Mouse (Mus musculus): ENCODE data around the gene Epb41l4b.

Gene Epb41l4b

GRCm38 (mm10) chr4:57113472-57114216 is 29.6 kb downstream of the Epb41l4b start:
- DNase-seq (ENCODE audit: low read depth): no peak

- no peak for DNase-seq (ENCODE audit: low read depth)
Observed at GRCm38 (mm10) chr4:57111992-57112540, 31.2 kb downstream of the Epb41l4b start.

GRCm38 (mm10) chr4:57111411-57111810 is 31.8 kb downstream of the Epb41l4b start:
- DNase-seq (ENCODE audit: low read depth): no peak

DNA sequence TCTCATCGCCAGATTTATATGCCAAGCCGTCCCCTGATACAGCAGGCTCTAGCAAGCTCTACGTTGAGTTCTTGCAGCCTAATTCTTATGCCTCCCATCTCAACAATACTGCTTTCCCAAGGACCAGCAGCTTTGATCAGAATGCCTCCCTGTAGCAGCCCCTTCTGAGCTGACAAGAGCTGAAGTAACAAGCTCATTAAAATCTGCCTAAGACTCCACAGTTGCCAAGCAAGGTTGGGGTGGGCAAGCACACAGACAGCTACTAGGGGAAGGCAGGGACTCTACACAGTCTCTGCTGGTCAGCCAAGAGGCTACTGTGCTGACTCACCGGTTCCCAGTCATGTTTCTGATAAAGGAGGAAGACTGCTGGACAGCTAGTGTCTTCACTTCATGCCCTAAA is 33.7 kb downstream of the Epb41l4b start:
- no peak for DNase-seq (ENCODE audit: low read depth)

DNA sequence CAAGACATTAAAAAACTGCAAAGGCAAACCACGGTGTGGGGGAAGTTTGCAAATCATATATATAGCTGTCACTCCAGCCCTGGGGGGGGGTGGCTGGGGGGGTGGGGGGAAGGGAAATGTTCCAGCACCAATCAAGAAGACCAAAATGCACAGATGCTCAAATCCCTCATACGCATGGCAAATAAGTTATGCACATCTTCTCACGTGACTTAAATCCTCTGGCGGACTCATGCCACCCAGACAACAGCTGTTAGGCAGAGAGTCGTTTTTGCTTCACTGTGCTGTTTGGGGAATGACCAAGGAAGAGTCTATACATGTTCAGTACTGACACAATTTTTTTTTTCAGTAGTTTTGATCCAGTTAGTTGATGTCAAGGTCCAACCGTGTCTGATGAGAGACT is 37.9 kb downstream of the Epb41l4b start:
- no peak for DNase-seq (ENCODE audit: low read depth)

- DNase-seq (ENCODE audit: low read depth): peak; percentile 52
Observed at GRCm38 (mm10) chr4:57103830-57104229, 39.4 kb downstream of the Epb41l4b start.

- no peak for DNase-seq (ENCODE audit: low read depth)
Observed at GRCm38 (mm10) chr4:57101095-57101494, 42.1 kb downstream of the Epb41l4b start.

DNA sequence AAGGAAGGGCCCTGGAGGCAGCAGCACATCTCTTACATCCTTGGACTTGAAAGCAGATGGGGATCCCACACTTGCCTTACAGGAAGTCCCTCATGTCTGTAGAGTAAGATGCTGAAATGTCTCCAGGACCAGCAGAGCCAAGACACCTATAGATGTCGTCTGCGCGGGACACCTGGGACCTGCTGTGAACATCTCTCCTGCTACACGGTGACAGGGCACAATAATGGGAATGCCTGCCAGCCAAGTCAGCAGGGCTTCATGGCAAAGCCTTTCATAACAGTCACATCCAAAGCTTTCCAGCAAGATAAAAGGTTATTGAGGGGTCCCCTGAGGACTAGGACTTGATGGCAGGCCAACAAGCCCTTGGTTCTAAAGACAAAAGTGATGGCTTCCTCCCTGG is 45.8 kb downstream of the Epb41l4b start:
- DNase-seq (ENCODE audit: low read depth): no peak

- DNase-seq (ENCODE audit: low read depth): no peak
Observed at GRCm38 (mm10) chr4:57095569-57095968, 47.7 kb downstream of the Epb41l4b start.

- no peak for DNase-seq (ENCODE audit: low read depth)
Observed at GRCm38 (mm10) chr4:57091363-57091762, 51.9 kb downstream of the Epb41l4b start.

DNA sequence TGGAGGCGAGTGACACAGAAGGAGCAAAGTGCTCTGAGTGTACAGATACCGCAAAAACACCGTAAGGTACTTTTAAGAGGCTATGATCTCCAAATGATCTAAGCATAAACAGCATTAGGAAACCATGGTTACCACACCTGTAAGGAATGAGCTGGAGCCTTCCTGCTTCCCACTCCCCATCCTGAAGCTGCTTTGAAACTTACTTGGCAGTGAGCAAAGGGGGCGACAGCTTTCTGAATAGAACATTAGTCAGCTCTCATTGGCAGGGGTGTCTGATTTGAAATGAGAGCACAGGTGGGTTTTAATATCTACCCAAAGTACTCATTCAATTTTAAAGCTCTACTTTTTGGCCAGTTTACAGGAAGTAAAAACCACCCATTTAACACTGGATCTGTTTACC is 54.9 kb downstream of the Epb41l4b start:
- DNase-seq (ENCODE audit: low read depth): no peak

- DNase-seq (ENCODE audit: low read depth): no peak
Observed at GRCm38 (mm10) chr4:57085750-57086400, 57.4 kb downstream of the Epb41l4b start.

GRCm38 (mm10) chr4:57083653-57084052 is 59.6 kb downstream of the Epb41l4b start:
- DNase-seq (ENCODE audit: low read depth): no peak

- peak; percentile 78 for DNase-seq (ENCODE audit: low read depth)
Observed at GRCm38 (mm10) chr4:57082775-57083428, 60.3 kb downstream of the Epb41l4b start.

DNA sequence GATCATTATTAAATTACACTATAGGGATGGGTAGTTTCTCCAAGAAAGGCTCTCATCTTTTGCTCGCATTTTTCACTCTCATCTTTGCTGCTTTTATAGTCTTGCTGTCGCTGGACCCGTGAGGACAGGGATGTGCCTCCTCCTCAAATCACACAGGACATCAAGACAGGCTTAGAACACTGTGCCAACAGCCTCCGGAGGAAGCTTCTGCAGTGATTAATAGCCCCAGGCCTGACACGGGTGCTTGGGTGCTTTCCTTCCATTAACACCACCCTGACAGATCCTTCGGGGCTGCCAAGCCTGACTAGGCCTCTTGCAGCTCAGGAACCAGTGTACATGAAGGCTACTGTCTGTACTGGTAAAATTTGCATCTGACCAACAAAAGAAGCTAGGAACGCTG is 61.8 kb downstream of the Epb41l4b start:
- no peak for DNase-seq (ENCODE audit: low read depth)

DNA sequence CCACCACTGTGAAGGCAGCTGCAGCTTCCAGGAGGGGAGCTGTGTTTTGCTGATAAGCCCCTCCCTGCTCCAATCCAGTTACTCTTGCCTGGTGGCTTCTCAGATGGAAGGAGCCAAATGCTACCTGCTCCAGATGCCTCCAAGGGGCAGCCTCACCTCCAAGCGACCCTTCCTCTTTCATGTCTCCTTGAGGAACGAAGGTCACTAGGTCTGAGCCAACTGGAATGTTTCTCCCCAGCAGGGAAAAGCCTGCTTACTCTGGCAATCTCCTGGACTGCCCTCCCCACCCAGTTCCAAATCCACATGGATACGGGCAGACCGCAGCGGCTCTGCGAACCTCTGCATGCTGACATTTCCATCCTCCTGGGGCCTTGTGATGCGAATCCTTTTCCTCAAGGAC is 69.4 kb downstream of the Epb41l4b start:
- no peak for DNase-seq (ENCODE audit: low read depth)

- DNase-seq (ENCODE audit: low read depth): no peak
Observed at GRCm38 (mm10) chr4:57073174-57073573, 70.1 kb downstream of the Epb41l4b start.

DNA sequence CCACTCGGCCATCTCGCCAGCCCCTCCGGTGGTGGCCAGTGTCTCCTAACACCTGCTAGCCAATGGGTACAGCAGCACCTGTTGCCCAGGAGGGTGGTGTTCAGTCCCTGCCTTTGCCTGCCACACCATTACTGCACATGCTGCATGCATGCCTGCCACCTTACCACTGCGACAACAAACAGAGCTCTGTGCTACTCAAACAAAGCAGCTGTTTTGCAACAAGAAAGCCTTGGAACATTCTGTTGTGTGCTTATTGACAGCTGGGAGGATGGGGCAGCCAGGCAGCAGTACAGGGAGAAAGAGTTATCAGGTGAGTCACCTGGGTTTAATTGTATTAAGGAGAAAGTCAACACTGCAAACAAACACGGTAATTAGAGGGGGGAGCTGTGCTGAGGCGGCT is 72.6 kb downstream of the Epb41l4b start:
- no peak for DNase-seq (ENCODE audit: low read depth)

DNA sequence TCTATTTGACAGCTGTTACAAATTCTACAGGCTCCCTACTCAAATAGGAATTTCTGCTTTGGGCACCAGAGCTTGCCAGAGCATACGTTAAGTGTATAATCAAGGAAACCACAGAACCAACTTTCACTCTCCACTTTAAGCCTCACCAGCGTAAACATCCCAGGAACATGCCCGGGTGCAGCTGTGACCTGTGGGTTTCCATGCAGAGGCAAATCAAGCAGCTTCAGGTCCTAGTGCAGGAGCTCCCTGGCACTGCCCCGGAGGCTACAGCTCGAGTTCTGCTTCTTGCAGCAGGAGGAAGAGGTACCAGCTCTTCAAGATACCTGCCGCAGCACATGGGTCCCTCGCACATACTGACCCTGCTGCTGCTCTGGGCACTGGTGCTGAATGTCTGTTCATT is 74.8 kb downstream of the Epb41l4b start:
- DNase-seq (ENCODE audit: low read depth): peak; percentile 6

DNA sequence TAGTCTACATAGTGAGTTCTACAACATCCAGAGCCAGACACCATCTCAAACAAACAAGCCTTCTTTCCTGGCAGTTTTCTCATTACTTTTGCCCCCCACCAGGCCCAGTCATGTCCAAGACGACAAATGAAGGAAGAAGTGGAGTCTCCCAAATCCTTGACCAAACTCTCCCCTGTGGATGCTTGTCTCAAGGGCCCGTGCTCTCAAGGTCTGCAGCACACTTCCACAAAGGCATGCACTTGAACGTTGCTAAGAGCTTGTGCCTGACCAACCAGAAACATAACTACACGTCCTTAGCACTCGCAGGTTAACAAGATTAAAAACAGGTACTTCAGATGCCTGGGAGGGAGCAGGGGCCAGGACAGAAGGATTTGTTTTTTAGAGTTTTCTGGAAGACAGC is 75.4 kb downstream of the Epb41l4b start:
- no peak for DNase-seq (ENCODE audit: low read depth)

- DNase-seq (ENCODE audit: low read depth): no peak
Observed at GRCm38 (mm10) chr4:57066936-57067335, 76.3 kb downstream of the Epb41l4b start.

DNA sequence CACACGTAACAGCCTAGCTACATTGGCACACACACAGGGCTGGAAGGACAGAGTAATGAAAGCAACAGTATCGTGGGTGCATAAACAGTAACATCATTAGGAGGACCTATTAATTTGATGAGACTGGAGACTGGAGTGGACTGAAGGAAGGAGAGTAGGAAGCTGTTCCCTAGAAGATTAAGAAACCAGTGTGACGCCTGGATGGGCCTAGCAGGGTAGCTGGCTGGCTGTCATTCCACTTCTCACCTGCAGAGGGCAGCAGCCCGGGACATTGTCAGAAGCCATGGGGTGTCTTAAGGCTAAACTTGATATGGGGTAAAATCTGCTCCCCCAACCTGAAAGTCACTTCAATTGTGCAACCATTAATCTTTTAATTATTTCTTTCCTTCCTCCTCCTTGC is 78.0 kb downstream of the Epb41l4b start:
- peak; percentile 38 for DNase-seq (ENCODE audit: low read depth)

DNA sequence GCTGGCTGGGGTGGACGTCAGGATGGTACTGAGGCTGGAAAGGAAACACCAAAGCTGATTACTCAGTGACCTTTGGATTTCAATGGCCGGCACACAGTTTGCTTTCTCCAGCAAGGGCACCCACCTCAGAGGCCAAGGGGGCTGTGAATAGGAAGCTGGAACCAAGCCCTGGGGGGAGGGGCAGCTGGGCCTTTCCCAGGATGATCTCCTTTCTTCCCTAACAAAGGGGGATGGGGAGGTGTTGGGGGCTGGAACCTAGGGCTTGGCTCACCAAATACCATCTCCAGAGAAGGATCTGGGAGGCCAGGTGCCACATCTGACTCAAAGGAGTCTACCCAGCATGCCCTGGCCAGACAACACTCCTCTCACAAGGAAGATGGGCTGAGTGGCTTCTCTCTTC is 78.4 kb downstream of the Epb41l4b start:
- DNase-seq (ENCODE audit: low read depth): no peak
